Mouse (Mus musculus) embryonic facial prominence, embryonic 12.5 days (tissue): ENCODE measurements around the gene Wdfy4. TPM values are rescaled to one million over a fixed set of nuclear protein-coding genes. Genes with fewer than 3 reads are reported as not detected.

ENCODE experiments used
- ATAC-seq: fragments of 200-750 bp; cut with Nextera tagmentation; 2 replicates; pipeline ENCODE4 v1.8.0; 2017; ENCODE audit not compliant: insufficient number of reproducible peaks, insufficient read depth, low FRiP score, low TSS enrichment
- H3K27ac ChIP-seq: fragments of 300-500 bp; sonication (generic); 2 replicates; pipeline ENCODE4 v1.5.1; 2016; ENCODE audit warnings: mild to moderate bottlenecking
- H3K27me3 ChIP-seq: fragments of 300-500 bp; sonication (generic); 2 replicates; pipeline ENCODE4 v1.6.1; 2016; ENCODE audit warnings: mild to moderate bottlenecking, moderate library complexity
- H3K36me3 ChIP-seq: fragments of 300-500 bp; sonication (generic); 2 replicates; pipeline ENCODE4 v1.6.1; 2016; ENCODE audit warnings: mild to moderate bottlenecking
- H3K4me1 ChIP-seq: fragments of 300-500 bp; sonication (generic); 2 replicates; pipeline ENCODE4 v1.6.1; 2016
- H3K4me2 ChIP-seq: fragments of 300-500 bp; sonication (generic); replicated peaks from 2 replicates; pipeline ENCODE4 v1.6.1; 2016; ENCODE audit warnings: mild to moderate bottlenecking, moderate library complexity
- H3K4me3 ChIP-seq: fragments of 300-500 bp; sonication (generic); 2 replicates; pipeline ENCODE4 v1.5.1; 2016; ENCODE audit warnings: mild to moderate bottlenecking
- H3K9ac ChIP-seq: fragments of 300-500 bp; sonication (generic); 2 replicates; pipeline ENCODE4 v1.6.1; 2016; ENCODE audit warnings: mild to moderate bottlenecking, moderate library complexity
- H3K9me3 ChIP-seq: fragments of 300-500 bp; sonication (generic); 2 replicates; pipeline ENCODE4 v1.6.1; 2016; ENCODE audit warnings: mild to moderate bottlenecking, moderate library complexity
- WGBS: fragments of 180-500 bp; shearing (Covaris S2); methylation state at CpG from one replicate; pipeline ENCODE4 v1.1.7; 2016; 5-methylcytosine and 5-hydroxymethylcytosine counted together
- polyA plus RNA-seq: library from polyadenylated mRNA; unstranded; fragments of >200 nt; fragmentation: Nextera tagmentation; extraction: Ambion mirVana; gene quantifications from 2 replicates; pipeline ENCODE4 v1.2.1, GENCODE M21; 2016

Gene Wdfy4
- polyA plus RNA-seq: 0.22 and 0.85 TPM in 2 replicates

DNA sequence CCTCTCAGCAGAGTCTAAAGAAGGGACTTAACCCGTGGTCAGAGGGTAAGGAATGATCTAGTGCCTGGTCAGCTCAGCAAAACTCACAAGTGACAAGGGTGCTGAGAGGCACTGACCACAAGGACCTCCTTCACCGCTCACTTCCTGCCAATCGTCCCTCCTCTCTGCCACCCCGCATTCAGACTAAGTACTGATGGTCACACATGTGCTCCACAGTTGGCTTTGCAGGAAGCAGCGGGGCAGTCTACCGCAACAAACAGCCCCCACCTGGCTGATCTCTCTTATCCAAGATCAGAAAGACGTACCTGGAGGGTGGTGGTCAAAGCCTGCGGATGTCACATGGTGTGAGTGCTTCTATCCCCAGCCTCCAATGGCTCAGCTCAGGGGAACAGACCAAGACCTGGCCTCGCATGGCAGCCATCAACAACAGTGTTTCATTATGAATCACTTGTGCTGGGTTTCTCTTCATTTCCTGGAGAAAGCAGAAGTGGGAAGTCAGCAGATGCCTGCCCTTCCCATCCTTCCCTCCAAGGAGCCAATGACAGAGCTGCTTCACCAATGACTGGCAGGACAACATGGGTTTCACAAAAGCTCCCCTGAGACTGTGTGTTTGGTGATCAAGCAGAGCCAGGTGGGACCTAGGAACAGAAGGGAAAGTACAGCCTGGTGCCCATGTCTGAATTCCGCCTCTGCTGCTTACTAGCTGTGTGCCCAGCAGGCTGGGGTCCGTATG is at the start of gene Wdfy4:
Wdfy4 (minus strand) TSS at position 441 of the 733 bp plus-strand sequence.
- Histone ChIP-seq H3K4me3 (no peak within 1 kb of the TSS), H3K27ac (no peak within 1 kb of the TSS), H3K9me3 (no peaks in the 10 kb centered on the region), H3K4me2 (no peak within 1 kb of the TSS), H3K4me1 (no peaks in the 10 kb centered on the region), H3K27me3 (no peaks in the 10 kb centered on the region), H3K9ac (no peak within 1 kb of the TSS), H3K36me3 (no peaks in the 10 kb centered on the region)
- 91% methylated on average over 11 of the region's 11 CpGs for WGBS
- ATAC-seq: no peak

DNA sequence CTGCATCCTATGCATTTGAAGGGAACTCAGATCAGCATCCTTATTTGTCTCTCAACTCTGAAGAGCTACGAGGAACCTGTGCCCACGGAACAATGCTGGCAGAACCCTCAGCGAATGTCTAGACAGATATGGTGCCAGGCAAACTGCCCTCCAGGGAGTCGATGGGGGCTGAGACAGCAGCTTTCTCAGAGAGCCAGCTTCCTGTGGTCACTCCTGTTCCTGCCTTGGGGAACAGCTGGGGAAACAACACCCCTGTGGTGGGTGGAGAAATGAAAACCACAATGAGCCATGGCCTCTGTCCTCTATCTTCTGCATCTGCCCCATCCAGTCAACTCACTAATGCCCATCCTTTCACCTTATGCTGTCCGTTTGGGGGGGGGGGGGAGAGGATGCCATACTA is 46.7 kb upstream of the Wdfy4 start:
- Histone ChIP-seq H3K4me1 (peaks cover 3% of the 10 kb centered on the region), H3K9me3 (no peaks in the 10 kb centered on the region), H3K9ac (no peak overlapping the region), H3K36me3 (no peaks in the 10 kb centered on the region), H3K4me3 (no peak overlapping the region), H3K27ac (no peak overlapping the region), H3K4me2 (no peak overlapping the region), H3K27me3 (no peaks in the 10 kb centered on the region)
- WGBS: 58% methylated on average over 5 of the region's 5 CpGs
- no peak for ATAC-seq

DNA sequence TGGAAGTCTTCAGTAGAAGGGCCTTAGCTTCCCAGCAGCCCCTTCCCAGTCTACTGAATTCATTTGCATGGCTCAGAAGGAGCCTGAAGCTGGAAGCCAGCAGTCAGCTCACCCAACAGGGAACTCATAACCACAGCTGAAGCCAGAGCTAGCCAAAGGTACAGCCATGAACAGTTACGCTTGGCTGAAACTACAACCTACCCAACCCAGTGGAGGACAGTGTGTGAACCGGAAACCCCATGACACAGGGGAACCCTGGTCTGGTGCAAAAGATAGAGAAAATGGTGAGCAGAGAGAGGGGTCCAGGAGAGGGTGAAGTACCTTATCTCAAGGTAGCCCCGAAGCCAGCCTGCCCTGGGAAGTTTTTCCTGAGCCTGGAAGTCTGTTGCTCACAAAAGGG is 46.0 kb upstream of the Wdfy4 start:
- Histone ChIP-seq H3K36me3 (no peaks in the 10 kb centered on the region), H3K27me3 (no peaks in the 10 kb centered on the region), H3K27ac (no peak overlapping the region), H3K4me1 (no peaks in the 10 kb centered on the region), H3K4me3 (no peak overlapping the region), H3K9ac (no peak overlapping the region), H3K4me2 (no peak overlapping the region), H3K9me3 (no peaks in the 10 kb centered on the region)
- 96% methylated on average over 3 of the region's 3 CpGs for WGBS
- no peak for ATAC-seq

DNA sequence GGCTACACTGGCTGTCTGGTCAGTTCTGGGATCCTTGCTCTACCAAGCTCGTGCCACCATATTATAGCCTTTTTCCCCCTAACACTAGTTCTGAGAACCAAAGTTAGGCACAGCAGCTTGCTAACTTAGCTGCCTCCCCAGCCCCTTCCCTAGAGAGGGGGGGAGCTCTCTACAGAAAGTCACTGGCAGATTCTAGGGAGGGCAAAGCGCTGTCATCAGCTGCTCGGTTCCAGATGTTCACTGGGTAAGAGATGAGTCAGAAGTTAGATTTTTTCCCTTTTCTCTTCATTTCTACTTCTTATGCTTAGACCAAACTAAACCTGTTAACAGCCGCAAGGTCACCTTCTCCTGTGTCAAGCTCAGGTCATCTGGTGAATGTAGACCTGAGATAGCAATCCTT is 45.4 kb upstream of the Wdfy4 start:
- WGBS: 76% methylated on average over 4 of the region's 4 CpGs
- no peak for ATAC-seq

DNA sequence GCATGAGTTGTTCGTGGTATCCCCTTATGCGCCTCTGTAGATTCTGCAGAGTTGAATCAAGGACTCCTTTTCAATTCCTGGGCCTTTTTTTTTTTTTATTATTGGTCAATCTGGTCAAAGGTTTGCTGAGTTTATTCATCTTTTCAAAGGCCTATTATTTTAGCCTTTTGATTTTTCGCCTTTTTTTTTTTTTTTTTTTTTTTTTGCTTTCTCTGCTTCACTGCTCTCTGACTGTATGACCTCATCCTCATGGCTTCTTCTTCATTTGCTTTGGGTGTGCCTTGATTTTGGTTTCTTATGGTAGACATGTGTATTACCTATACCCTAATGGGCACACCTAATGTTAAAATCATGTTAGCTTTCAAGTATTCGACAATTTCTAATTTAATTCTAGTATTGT is 39.9 kb upstream of the Wdfy4 start:
- H3K27ac ChIP-seq: no peak overlapping the region
- 90% methylated on average over 4 of the region's 4 CpGs for WGBS
- no peaks in the 10 kb centered on the region for H3K27me3 ChIP-seq
- H3K9me3 ChIP-seq: no peaks in the 10 kb centered on the region
- H3K36me3 ChIP-seq: no peaks in the 10 kb centered on the region
- H3K9ac ChIP-seq: no peak overlapping the region
- no peaks in the 10 kb centered on the region for H3K4me1 ChIP-seq
- no peak for ATAC-seq
- H3K4me2 ChIP-seq: no peak overlapping the region
- H3K4me3 ChIP-seq: no peak overlapping the region

More for the DNA sequence above, 45.4 kb upstream of the Wdfy4 start:
- Histone ChIP-seq H3K27ac (no peak overlapping the region), H3K27me3 (no peaks in the 10 kb centered on the region), H3K9ac (no peak overlapping the region), H3K36me3 (no peaks in the 10 kb centered on the region), H3K4me2 (no peak overlapping the region), H3K4me3 (no peak overlapping the region), H3K9me3 (no peaks in the 10 kb centered on the region), H3K4me1 (no peaks in the 10 kb centered on the region)

DNA sequence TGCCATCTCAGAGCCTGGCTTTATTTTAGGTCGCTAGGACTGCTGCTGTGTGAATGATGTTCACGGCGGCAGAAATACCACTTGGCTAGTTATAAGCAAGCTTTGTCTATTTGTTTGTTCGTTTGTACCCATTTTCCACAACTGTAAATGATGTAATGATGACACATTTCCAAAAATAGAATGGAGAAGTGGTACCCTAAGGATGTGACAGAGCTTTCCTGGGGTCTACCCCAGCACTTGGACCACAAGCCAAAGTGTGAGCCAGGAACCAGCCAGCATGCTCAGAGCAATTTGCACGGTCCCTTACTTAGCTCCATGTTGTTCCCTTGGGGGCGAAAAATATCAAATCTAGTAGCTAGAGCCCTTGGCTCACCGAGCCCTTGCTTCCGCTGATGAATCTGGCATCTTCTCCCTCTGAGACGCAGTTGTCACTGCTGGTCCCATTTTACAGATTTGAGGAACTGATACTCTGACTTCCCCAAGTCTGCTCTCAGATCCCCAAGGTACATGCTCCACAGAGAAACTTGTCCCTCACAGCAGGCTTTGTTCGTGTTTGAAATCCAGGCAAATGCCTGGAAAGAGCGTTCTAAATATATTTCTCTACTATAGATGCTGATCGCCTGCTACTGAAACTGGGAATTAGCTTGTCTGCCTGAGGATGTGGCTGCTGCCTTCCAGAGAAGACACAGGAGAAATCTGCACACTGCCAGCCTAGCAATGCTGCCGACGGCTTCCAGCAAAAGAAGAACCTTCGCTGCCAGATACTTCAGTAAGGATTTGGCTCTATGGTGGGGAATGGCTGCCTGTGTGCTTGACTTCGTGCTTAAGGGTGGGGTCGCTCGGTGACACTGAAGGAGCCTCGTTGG is 31.3 kb upstream of the Wdfy4 start:
- Histone ChIP-seq H3K9ac (no peak overlapping the region), H3K4me2 (no peak overlapping the region), H3K27ac (no peak overlapping the region), H3K36me3 (no peaks in the 10 kb centered on the region), H3K27me3 (peaks cover 25% of the 10 kb centered on the region), H3K4me1 (peaks cover 4% of the 10 kb centered on the region; the same call in 1 of the 2 replicates), H3K9me3 (no peaks in the 10 kb centered on the region), H3K4me3 (no peak overlapping the region)
- no peak for ATAC-seq
- 84% methylated on average over 19 of the region's 19 CpGs for WGBS

DNA sequence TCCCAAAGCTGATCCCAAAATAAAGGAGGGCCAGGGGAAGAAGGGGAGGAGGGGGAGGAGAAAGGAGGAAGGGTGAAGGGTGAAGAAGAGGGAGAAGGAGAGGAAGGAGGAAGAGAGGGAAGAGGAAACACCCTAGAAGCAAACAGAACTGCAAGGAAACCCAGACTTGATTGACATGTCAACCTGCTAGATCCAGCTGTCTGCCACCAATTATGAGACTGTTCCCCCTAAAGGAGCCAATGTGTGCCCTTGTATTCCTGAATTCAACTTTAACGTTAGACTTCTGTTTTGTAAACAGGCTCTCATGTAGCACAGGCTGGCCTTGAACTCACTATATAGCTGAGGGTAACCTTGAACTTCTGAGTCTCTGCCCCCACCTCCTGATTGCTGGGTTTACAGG is 29.9 kb upstream of the Wdfy4 start:
- ATAC-seq: no peak
- Histone ChIP-seq H3K4me2 (no peak overlapping the region), H3K27ac (no peak overlapping the region), H3K4me1 (peaks cover 4% of the 10 kb centered on the region; the same call in 1 of the 2 replicates), H3K36me3 (no peaks in the 10 kb centered on the region), H3K9ac (no peak overlapping the region), H3K27me3 (peaks cover 25% of the 10 kb centered on the region), H3K4me3 (no peak overlapping the region), H3K9me3 (no peaks in the 10 kb centered on the region)
- 61% methylated on average over 1 of the region's 1 CpGs for WGBS

DNA sequence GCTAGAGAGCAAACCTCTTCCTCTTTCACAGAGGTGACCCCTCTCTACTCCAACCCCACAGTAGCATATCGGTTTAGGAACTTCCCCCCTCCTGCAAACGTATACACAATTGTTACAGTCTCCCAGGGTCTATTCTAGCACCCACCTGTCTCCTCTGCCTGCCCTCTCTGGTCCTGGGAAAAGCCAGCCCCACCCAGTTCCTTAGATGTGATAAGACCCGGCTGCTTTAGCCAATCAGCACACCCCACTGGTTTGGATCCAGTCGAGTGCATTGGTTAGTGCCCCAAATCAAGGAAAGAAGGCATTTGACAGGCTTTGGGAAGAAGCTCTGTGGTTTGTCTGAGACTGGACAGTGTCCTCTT is 29.4 kb upstream of the Wdfy4 start:
- H3K4me1 ChIP-seq: peaks cover 4% of the 10 kb centered on the region; the same call in 1 of the 2 replicates
- H3K36me3 ChIP-seq: no peaks in the 10 kb centered on the region
- WGBS: 17% methylated on average over 4 of the region's 4 CpGs
- ATAC-seq: no peak
- H3K27ac ChIP-seq: no peak overlapping the region
- H3K27me3 ChIP-seq: peaks cover 25% of the 10 kb centered on the region
- no peak overlapping the region for H3K4me3 ChIP-seq
- H3K9me3 ChIP-seq: no peaks in the 10 kb centered on the region
- H3K9ac ChIP-seq: no peak overlapping the region
- H3K4me2 ChIP-seq: no peak overlapping the region

DNA sequence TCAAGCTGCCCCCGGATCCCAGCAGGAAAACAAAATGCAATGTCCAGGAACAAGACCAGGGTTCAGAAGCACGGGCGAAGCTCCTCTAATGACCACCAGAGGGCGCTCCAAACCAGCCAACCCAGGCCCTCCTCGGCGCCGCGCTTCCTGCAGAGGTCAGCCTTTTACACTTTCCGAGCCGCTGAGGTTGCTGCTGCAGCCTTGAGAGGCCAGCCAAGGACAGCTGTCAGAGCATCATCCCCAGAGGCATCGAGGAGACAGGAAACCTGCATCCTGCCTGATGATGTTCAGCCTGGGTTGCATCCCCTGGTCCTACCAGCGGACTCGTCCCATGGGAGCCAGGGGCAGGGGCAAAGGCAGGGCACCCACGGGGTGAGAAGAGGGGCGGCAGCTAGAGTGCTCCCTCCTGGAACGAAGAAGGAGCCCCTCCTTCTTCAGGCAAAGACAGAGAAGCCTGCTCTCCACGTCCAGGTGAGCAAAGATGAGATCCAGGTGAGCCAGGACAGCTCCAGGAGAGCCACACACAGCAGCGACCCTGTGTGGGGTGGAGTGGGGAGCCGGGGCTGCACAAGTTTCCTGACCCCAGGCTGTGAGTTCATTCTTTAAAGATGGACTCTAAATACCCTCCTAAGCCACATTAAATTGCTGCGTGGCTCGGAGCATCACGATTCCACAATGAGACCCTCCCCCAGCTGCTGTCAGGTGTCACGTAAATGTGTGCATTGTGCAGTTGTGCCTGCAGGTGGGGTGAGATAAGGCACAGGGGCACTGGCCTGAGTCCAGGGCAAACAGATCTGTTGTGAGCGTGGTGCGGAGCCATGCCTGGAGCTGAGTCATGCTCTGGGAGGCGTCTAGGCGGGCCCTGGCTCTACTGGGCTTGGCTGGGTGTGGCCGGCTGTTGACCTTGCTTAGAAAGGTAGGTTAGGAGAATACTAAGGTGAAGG is 28.8 kb upstream of the Wdfy4 start, which contains the start of gene Arhgap22:
Arhgap22 (plus strand) TSS at position 204 of the 944 bp plus-strand sequence.
- H3K27ac ChIP-seq: no peak within 1 kb of the TSS
- peak within 1 kb of the TSS; percentile 39 for H3K4me2 ChIP-seq
- H3K9me3 ChIP-seq: no peaks in the 10 kb centered on the region
- no peaks in the 10 kb centered on the region for H3K36me3 ChIP-seq
- H3K4me1 ChIP-seq: peaks cover 4% of the 10 kb centered on the region; the same call in 1 of the 2 replicates
- H3K9ac ChIP-seq: no peak within 1 kb of the TSS
- H3K27me3 ChIP-seq: peaks cover 25% of the 10 kb centered on the region
- no peak within 1 kb of the TSS for H3K4me3 ChIP-seq
- WGBS: 16% methylated on average over 28 of the region's 28 CpGs
- ATAC-seq: peak; percentile 72

DNA sequence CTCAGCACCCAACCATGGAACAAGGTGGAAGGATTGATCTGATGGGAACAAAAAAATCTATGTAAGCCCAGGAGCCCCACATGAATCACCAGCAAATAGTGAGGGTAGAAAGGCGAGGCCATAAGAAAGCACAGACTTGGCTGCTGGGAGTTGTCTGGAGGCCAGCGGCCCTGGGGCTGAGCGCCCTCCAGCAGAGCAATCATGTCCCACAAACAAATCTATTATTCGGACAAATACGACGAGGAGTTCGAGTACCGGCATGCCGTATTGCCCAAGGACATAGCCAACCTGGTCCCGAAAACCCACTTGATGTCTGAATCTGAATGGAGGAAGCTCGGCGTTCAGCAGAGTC is 27.6 kb upstream of the Wdfy4 start:
- H3K4me1 ChIP-seq: peaks cover 4% of the 10 kb centered on the region; the same call in 1 of the 2 replicates
- H3K36me3 ChIP-seq: no peaks in the 10 kb centered on the region
- no peak for ATAC-seq
- WGBS: 86% methylated on average over 12 of the region's 12 CpGs
- no peak overlapping the region for H3K27ac ChIP-seq
- peaks cover 31% of the 10 kb centered on the region for H3K27me3 ChIP-seq
- H3K9ac ChIP-seq: no peak overlapping the region
- no peaks in the 10 kb centered on the region for H3K9me3 ChIP-seq
- no peak overlapping the region for H3K4me2 ChIP-seq
- H3K4me3 ChIP-seq: no peak overlapping the region

DNA sequence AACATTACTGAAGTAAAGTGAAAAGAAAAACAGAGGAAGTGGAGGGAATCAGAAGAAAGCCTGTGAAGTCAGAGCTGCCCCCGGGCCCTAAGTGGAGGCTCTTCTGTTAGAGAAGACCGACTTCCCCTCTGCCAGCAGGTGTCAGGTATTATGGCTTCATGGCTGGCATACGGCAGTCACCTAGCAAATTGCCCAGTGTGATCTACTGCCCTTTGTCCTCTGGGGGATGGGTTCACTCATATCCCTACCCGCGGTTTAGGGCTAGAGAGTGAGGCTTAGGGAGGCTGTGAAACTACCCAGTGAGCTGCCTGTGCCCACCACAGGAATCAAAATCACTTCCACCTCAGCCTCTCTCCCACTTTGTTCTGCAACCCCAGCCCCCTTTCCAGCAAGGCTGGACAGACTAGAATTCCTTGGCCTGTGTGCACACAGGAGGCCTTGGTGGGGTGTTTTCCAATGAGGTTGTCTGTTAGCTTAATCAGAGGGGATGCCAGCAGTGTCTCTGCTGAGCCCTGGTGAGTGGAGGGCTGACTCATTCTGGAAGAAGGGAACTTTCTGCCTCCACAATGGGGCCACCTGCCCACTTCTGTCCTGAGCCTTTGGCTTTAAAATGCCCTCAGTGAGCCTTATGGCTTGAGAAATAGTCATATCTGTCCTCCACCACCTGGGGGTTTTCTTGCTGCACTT is 27.1 kb upstream of the Wdfy4 start:
- no peak overlapping the region for H3K27ac ChIP-seq

More for the DNA sequence above, 27.1 kb upstream of the Wdfy4 start:
- WGBS: 62% methylated on average over 5 of the region's 5 CpGs
- Histone ChIP-seq H3K36me3 (no peaks in the 10 kb centered on the region), H3K27me3 (peaks cover 31% of the 10 kb centered on the region), H3K4me3 (no peak overlapping the region), H3K4me1 (peaks cover 4% of the 10 kb centered on the region; the same call in 1 of the 2 replicates), H3K4me2 (no peak overlapping the region), H3K9me3 (no peaks in the 10 kb centered on the region), H3K9ac (no peak overlapping the region)
- ATAC-seq: no peak
